Mouse (Mus musculus) intestine, embryonic 14.5 days (tissue): ENCODE results near the gene Afg3l1. TPM values are rescaled to one million over a fixed set of nuclear protein-coding genes. Genes with fewer than 3 reads are reported as not detected.
A peak's percentile ranks its signal among the peaks of the same experiment; 100 is the strongest.
"Not testable (repeated sequence)": the region's sequence is repeated elsewhere in the genome, so short reads cannot be mapped to it uniquely, and the experiment has no call there.

Experiments used
- ATAC-seq: fragments of 200-750 bp; cut with Nextera tagmentation; replicated peaks from 2 replicates; pipeline ENCODE4 v1.8.0; 2017; ENCODE audit warnings: low read depth, moderate number of reproducible peaks, moderate TSS enrichment, moderate library complexity; ENCODE audit not compliant: low FRiP score, low TSS enrichment
- DNase-seq: peaks from one replicate; pipeline ENCODE4 v3.0.0-alpha.2; 2018; ENCODE audit warnings: low spot score
- H3K27ac ChIP-seq: fragments of 300-500 bp; sonication (generic); 2 replicates; pipeline ENCODE4 v1.5.1; 2014; ENCODE audit warnings: low read depth, mild to moderate bottlenecking, control low read depth
- H3K27me3 ChIP-seq: fragments of 300-500 bp; sonication (generic); replicated peaks from 2 replicates; pipeline ENCODE4 v1.6.1; 2014; ENCODE audit warnings: low read length, control low read depth; ENCODE audit not compliant: control insufficient read depth, insufficient read depth
- H3K36me3 ChIP-seq: fragments of 300-500 bp; sonication (generic); 2 replicates; pipeline ENCODE4 v1.6.1; 2014; ENCODE audit warnings: low read length, control low read depth; ENCODE audit not compliant: control insufficient read depth, insufficient read depth
- H3K4me1 ChIP-seq: fragments of 300-500 bp; sonication (generic); replicated peaks from 2 replicates; pipeline ENCODE4 v1.6.1; 2014; ENCODE audit warnings: low read length, control low read depth, mixed read lengths; ENCODE audit not compliant: control insufficient read depth, insufficient read depth
- H3K4me2 ChIP-seq: fragments of 300-500 bp; sonication (generic); 2 replicates; pipeline ENCODE4 v1.6.1; 2014; ENCODE audit warnings: low read length
- H3K4me3 ChIP-seq: fragments of 300-500 bp; sonication (generic); 2 replicates; pipeline ENCODE4 v1.5.1; 2014; ENCODE audit warnings: low read depth, low read length, control low read depth, mixed read lengths
- H3K9ac ChIP-seq: fragments of 300-500 bp; sonication (generic); 2 replicates; pipeline ENCODE4 v1.6.1; 2014; ENCODE audit warnings: mild to moderate bottlenecking, low read length
- H3K9me3 ChIP-seq: fragments of 300-500 bp; sonication (generic); 2 replicates; pipeline ENCODE4 v1.6.1; 2016; ENCODE audit warnings: low read length, control low read depth; ENCODE audit not compliant: control insufficient read depth
- WGBS: fragments of 180-500 bp; shearing (Covaris S2); extraction: QIAGEN DNeasy Blood & Tissue Kit; methylation state at CpG from one replicate; pipeline ENCODE4 v1.1.7; 2014; 5-methylcytosine and 5-hydroxymethylcytosine counted together
- polyA plus RNA-seq: library from polyadenylated mRNA; unstranded; fragments of >200 nt; fragmentation: Nextera tagmentation; extraction: Ambion mirVana; gene quantifications from 2 replicates; pipeline ENCODE4 v1.2.1, GENCODE M21; 2014

Gene Afg3l1
- polyA plus RNA-seq, 1 experiment from 2014 or later: 36.8 TPM

- WGBS: 77% methylated on average over 4 of the region's 4 CpGs
- H3K27ac ChIP-seq: no peak overlapping the region
- peaks cover 56% of the 10 kb centered on the region for H3K36me3 ChIP-seq
- H3K4me2 ChIP-seq: no peak overlapping the region
- no peaks in the 10 kb centered on the region for H3K9me3 ChIP-seq
- no peak for ATAC-seq
- DNase-seq: no peak
- no peak overlapping the region for H3K4me3 ChIP-seq
- no peaks in the 10 kb centered on the region for H3K4me1 ChIP-seq
- H3K9ac ChIP-seq: no peak overlapping the region
- no peaks in the 10 kb centered on the region for H3K27me3 ChIP-seq
Measured at GRCm38 (mm10) chr8:123452149-123452548, 25.6 kb upstream of the Afg3l1 start.

DNA sequence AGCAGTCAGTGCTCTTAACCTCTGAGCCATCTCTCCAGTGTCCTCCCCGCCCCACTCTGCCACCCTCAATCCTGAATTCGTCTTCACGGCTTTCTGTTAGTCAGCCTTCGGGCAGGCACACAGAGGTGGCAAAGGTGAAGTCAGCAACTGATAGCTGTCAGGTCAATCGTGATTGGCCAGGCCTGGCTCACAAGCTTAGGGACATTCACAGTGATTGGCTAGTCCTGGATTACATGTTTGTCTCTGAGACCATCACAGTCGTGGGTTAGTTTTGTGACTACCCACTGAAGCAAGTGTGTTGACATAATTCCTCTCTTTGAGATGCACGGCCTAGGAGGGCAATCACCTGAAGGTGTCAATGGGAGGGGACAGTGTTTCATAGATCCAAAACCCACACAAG, 24.4 kb upstream of the Afg3l1 start:
- H3K4me3 ChIP-seq: no peak overlapping the region
- H3K4me1 ChIP-seq: no peaks in the 10 kb centered on the region
- H3K27ac ChIP-seq: no peak overlapping the region
- 73% methylated on average over 7 of the region's 7 CpGs for WGBS
- H3K27me3 ChIP-seq: no peaks in the 10 kb centered on the region
- H3K9ac ChIP-seq: no peak overlapping the region
- no peaks in the 10 kb centered on the region for H3K9me3 ChIP-seq
- DNase-seq: no peak
- no peak overlapping the region for H3K4me2 ChIP-seq
- peaks cover 67% of the 10 kb centered on the region for H3K36me3 ChIP-seq
- ATAC-seq: no peak

DNA sequence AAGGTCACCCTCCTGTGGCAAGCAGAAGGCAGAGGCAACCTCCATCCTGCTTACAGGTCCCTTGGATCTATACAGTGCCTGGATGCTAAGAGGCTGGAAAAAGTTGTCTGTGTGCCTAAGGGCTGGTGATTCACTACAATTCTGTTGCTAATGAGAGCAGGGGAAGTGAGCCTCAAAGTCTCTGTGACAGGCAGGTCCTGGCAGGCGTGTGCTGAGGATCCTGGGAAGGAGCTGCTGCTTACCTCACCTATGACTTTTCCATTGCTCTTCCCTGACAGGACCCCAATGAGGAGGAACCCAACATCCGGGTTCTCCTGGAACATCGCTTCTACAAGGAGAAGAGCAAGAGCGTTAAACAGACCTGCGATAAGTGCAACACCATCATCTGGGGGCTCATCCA, 23.8 kb upstream of the Afg3l1 start:
- no peak overlapping the region for H3K27ac ChIP-seq
- no peaks in the 10 kb centered on the region for H3K4me1 ChIP-seq
- 81% methylated on average over 5 of the region's 5 CpGs for WGBS
- no peak overlapping the region for H3K4me2 ChIP-seq
- DNase-seq (no peak), ATAC-seq (no peak)
- peaks cover 69% of the 10 kb centered on the region for H3K36me3 ChIP-seq
- no peak overlapping the region for H3K4me3 ChIP-seq
- H3K9me3 ChIP-seq: no peaks in the 10 kb centered on the region
- no peak overlapping the region for H3K9ac ChIP-seq
- H3K27me3 ChIP-seq: no peaks in the 10 kb centered on the region

DNA sequence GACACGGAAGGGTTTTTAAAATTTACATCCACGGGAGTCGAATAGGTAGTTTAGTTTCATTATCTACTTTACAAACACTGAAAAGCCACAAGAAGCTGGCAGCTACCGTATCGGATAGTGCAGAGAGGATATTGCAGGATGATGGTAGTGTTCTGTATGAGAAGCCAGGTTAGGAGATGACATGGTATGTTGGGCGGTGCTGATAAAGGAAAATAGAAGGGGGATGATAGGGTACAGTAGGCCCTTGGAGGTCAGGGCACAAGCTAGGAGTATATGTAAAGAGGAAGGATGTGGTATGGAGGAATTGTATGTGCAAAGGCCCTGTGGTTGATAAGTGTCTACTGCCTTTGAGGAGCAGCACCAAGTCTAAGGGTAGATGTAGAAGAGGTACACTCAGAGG, 23.1 kb upstream of the Afg3l1 start:
- ATAC-seq (no peak), DNase-seq (no peak)
- H3K4me1 ChIP-seq: no peaks in the 10 kb centered on the region
- peaks cover 66% of the 10 kb centered on the region for H3K36me3 ChIP-seq
- WGBS: 92% methylated on average over 6 of the region's 6 CpGs
- H3K9ac ChIP-seq: no peak overlapping the region
- no peaks in the 10 kb centered on the region for H3K27me3 ChIP-seq
- no peak overlapping the region for H3K27ac ChIP-seq
- no peak overlapping the region for H3K4me2 ChIP-seq
- H3K4me3 ChIP-seq: no peak overlapping the region
- no peaks in the 10 kb centered on the region for H3K9me3 ChIP-seq

GRCm38 (mm10) chr8:123463651-123464050, 14.1 kb upstream of the Afg3l1 start:
- ATAC-seq (no peak), DNase-seq (no peak)
- Histone ChIP-seq H3K4me2 (no peak overlapping the region), H3K4me3 (no peak overlapping the region), H3K9me3 (no peaks in the 10 kb centered on the region), H3K36me3 (peaks cover 29% of the 10 kb centered on the region), H3K27ac (no peak overlapping the region), H3K4me1 (no peaks in the 10 kb centered on the region), H3K27me3 (no peaks in the 10 kb centered on the region), H3K9ac (no peak overlapping the region)
- 85% methylated on average over 4 of the region's 4 CpGs for WGBS

DNA sequence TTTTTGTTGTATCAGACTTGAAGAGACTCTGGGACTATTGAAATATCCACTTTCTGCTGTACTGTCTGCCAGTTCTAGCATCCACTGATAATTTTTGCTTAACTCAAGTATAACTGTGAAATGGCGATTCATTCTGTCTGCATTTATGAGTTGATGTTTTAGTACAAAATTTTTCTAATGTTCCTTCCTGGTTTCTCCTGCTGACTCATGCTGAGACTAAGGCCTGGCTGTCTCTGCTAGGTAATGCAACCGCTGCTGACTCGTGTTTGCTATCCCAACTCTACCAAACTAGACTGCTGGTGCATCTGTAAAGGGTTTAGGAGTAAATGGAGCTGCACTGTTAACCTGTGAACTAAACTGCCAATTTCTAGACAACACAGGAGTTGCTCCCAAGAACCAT, 10.2 kb upstream of the Afg3l1 start:
- no peak overlapping the region for H3K4me2 ChIP-seq

DNA sequence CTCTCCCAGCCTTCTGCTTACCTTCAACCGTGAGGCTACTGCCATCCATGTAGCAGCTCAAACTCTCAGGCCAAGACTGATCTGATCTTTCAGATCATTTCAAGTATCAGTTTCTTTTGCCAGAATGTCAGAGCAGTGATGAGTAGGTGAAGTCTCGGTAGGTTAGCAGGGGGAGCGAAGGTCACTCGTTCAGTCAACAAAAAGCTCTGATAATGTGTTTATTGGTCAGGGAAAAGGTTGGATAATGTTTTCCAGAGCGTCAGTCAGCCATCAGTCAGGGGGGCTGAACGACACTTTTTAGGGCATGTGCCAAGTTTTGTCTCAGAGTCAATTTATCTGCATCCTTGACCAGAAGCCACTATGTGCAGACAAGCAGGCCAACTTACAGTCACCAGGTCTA, 4.7 kb upstream of the Afg3l1 start:
- 53% methylated on average over 6 of the region's 6 CpGs for whole genome bisulfite sequencing
- not testable (repeated sequence) for DNase-seq, H3K27me3 ChIP-seq, H3K27ac ChIP-seq, H3K9ac ChIP-seq, H3K4me1 ChIP-seq, H3K4me2 ChIP-seq, ATAC-seq, H3K9me3 ChIP-seq, H3K4me3 ChIP-seq, H3K36me3 ChIP-seq

More for the DNA sequence above, 10.2 kb upstream of the Afg3l1 start:
- Histone ChIP-seq H3K4me3 (no peak overlapping the region), H3K36me3 (peaks cover 4% of the 10 kb centered on the region; the same call in 1 of the 2 replicates), H3K9me3 (no peaks in the 10 kb centered on the region), H3K27me3 (no peaks in the 10 kb centered on the region), H3K9ac (no peak overlapping the region), H3K4me1 (no peaks in the 10 kb centered on the region), H3K27ac (no peak overlapping the region)
- 68% methylated on average over 3 of the region's 3 CpGs for WGBS
- ATAC-seq (no peak), DNase-seq (no peak)

DNA sequence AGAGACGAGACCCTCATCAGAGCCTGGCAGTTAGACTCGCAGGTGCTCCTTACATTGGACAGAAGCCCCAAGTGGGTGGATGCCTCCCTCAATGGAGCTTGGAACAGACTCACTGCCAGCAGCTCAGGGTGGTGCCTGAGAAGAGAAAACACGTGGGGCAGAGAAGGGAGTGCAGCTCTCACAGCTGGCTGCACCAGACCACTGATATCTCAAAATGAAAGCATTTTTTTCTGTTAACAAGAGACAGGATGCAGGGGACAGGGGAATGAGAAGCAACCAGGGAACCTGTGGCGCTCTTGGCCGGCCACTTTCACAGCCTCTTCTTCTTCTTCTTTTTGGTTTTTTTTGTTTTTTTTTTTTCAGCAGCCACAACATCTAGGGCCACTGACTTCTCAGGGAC, 3.2 kb upstream of the Afg3l1 start:
- H3K4me3 ChIP-seq, DNase-seq, H3K27me3 ChIP-seq, H3K4me2 ChIP-seq, H3K4me1 ChIP-seq, H3K9ac ChIP-seq, H3K36me3 ChIP-seq, H3K9me3 ChIP-seq, ATAC-seq, H3K27ac ChIP-seq: not testable (repeated sequence)
- 63% methylated on average over 5 of the region's 5 CpGs for WGBS

DNA sequence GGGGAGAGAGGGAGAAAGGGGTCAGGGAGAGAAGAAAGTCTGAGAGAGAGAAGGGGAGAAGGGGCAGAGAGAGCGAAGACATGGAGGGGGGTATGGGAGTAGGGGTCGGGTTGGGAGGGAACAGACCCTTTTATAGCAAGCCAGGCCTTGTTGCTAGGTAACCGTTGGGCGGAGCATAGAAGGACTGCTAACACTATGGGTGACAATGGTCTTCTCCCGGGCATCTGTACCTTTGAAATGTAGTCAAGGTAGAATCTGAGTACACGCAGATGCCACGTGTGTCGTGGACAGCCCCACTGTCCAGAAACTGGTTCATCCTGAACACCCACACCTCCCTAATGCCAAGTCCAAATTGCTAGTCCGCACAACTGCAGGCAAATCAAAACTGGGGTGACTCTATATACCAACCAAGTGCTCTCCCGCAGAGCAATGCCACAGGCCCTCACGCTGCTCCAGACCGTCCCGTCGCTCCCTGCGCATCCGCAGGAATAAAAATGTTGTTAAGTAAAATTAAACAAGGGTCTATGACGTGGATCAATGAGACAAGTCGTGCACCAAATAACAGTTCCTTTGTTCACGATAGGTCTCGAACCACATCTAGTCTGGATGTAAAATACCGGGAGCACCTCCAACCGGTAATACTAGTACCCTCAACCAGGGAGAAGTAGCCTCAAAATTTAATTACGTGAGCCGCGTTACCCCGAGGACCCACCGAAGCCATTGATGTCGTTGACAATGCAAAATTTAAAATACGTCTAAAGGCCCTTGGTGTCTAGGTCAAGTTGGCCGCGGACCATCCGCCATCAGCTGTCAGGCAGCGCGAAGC, 579 bp upstream of the Afg3l1 start:
- Histone ChIP-seq H3K4me2 (peak overlapping the region; percentile 86), H3K4me1 (peaks cover 9% of the 10 kb centered on the region), H3K9ac (peak overlapping the region; percentile 85), H3K36me3 (peaks cover 19% of the 10 kb centered on the region), H3K9me3 (no peaks in the 10 kb centered on the region), H3K27me3 (no peaks in the 10 kb centered on the region), H3K27ac (peak overlapping the region; percentile 94), H3K4me3 (peak overlapping the region; percentile 90)
- 8% methylated on average over 34 of the region's 34 CpGs for WGBS
- peak; percentile 48 for ATAC-seq
- DNase-seq: peak; percentile 55
